Mouse (Mus musculus) lung, postnatal 4 days (tissue): ENCODE data around the gene Olfr1234.

Experiments used
- DNase-seq, 2 experiments: peaks; one replicate each; pipeline ENCODE4 v3.0.0; 2021

The Olfr1234 gene

DNA sequence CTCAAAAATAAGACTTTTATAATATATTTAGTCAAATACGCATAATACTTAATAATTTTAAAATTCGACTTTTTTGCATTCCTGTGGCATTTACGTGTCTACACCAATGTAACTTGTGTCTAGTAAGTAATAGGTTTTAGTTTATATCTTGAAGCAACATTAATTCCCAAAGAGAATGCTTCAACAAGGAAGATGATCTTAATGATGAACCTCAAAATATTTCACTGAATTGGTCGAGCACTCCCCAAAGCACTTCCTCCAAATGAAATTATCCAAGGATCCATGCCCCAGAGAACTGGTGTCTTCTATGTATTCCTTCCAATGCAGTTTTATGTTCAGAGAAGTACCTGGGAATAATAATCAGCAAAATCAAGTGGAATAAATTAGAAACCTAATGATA, at the start of gene Olfr1234:
TSS of gene Olfr1234 (minus strand) at position 101 of the 400 bp plus-strand sequence.
- no peak for DNase-seq

DNA sequence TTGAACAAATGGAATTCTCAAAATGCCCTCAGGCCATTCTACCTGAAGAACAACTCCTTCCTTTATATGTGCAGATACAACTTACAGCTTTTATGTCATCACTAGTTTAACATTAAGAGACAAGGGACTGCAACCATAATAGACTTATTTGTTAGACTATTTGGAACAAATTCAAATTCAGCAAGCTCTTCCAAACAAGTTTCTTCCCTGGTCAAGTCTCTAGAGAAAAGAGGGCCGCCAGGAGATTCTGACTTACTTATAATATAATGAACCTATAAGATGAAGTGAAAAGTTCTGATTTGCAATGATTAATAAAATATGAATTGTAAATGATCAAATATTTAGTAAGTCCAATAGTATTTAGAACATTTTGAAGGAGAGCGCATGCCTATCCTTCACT, 44.9 kb upstream of the Olfr1234 start, which contains the start of gene Olfr1238:
TSS of gene Olfr1238 (minus strand) at position 101 of the 400 bp plus-strand sequence.
- no peak for DNase-seq

DNA sequence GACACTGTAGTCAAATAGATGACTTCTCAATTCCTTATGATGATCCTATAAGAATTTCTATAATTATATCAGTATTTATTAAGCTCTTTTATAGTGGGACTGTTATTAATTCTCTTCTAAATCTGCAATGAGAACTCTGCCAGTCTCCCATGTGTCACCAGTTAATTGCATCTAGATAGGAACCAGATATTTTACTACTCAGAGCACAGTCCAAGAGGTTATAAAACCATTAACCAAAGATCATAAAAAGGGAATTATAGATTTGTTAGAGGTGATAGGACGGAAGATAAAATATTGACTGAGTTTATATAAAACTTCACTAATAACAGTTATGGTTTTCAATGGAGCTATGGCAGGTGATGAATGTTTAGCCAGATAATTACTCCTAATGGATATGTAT, 36.2 kb upstream of the Olfr1234 start:
- no peak for DNase-seq

DNA sequence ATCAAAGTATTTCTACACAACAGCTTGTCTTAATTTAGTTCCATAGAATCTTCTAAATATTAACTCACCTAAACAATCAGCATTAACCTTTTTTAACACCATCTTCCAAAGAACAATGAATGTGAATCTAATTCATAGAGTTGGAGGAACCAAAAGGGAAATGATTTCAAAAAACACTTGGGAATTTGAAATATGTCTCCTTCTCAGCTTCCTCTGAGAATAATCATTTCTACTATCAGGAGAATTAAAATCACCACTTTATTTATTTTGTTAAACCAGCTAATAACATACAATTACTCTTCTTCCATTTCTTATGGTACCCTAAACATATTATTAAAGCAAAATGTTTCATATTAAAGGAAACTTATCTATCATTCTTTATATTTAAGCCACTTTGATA, 22.4 kb downstream of the Olfr1234 start, which contains the start of gene Olfr1233:
TSS of gene Olfr1233 (minus strand) at position 101 of the 400 bp plus-strand sequence.
- no peak for DNase-seq

DNA sequence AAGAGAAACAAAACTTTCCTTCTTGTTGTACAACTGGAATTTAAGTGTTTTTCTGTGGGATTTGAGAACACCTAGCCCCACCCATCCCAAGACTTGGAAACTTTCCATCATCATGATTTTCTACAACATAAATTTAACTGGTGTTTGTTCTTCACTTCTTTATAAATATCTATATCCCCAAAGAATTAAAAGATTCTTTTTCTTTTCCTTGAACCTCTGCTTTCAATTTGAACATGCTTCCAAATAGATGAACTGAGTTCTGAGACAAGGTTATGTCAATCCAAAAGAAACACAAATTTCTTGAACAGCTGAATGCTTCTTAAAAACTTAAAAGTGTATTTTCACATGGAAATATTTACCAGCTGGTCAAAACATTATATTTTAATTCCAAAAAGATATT, 35.1 kb downstream of the Olfr1234 start, which contains the start of gene Olfr1232:
TSS of gene Olfr1232 (minus strand) at position 101 of the 400 bp plus-strand sequence.
- no peak for DNase-seq
